Mouse (Mus musculus): Measurements from ENCODE around the gene 4930415O20Rik. TPM values are rescaled to one million over a fixed set of nuclear protein-coding genes. Genes with fewer than 3 reads are reported as not detected.

4930415O20Rik gene
- polyA plus RNA-seq, 1 experiment from 2014 or later, result 0.31 TPM

DNA sequence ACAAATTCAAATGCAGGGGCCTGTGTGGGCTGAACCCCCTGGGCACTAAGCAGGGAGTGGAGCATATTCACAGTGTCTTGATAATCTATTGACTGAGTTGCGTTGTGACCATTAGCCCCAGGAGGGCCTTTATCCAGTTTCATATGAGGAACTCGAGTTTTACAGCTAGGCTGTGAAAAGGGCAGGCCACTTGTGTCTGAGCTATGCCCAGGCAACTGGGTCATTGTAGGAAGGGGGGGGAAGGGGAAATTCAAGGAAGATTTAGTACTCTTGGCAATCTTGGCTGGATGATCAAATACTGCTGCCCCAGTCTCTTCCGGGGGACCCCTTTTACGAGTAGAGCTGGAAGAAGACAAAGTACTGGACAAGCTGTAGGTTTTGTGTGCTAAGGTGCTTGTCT is 27.5 kb upstream of the 4930415O20Rik start:
- Histone ChIP-seq H3K27me3 (replicated peaks; ENCODE audit: insufficient read depth, low read length) (no peaks in the 10 kb centered on the region), H3K9me3 (ENCODE audit: low read length) (no peaks in the 10 kb centered on the region), H3K9ac (replicated peaks; ENCODE audit: low read depth) (no peak overlapping the region), H3K27ac (ENCODE audit: low read length) (no peak overlapping the region), H3K4me3 (ENCODE audit: low read depth, low read length) (no peak overlapping the region), H3K4me2 (replicated peaks; ENCODE audit: low read depth, low read length) (no peak overlapping the region), H3K4me1 (ENCODE audit: insufficient read depth, low read depth, low read length) (no peaks in the 10 kb centered on the region), H3K36me3 (ENCODE audit: insufficient read depth, low read length) (peaks cover 31% of the 10 kb centered on the region)
- no peak for TF ChIP-seq CTCF (IDR thresholded peaks at IDR 0.05)
- TF ChIP-seq EP300 (IDR thresholded peaks at IDR 0.05), result no peak
- WGBS, result 91% methylated on average over 4 of the region's 4 CpGs
- DNase-seq (ENCODE audit: low spot score) (no peak), ATAC-seq (no peak)

DNA sequence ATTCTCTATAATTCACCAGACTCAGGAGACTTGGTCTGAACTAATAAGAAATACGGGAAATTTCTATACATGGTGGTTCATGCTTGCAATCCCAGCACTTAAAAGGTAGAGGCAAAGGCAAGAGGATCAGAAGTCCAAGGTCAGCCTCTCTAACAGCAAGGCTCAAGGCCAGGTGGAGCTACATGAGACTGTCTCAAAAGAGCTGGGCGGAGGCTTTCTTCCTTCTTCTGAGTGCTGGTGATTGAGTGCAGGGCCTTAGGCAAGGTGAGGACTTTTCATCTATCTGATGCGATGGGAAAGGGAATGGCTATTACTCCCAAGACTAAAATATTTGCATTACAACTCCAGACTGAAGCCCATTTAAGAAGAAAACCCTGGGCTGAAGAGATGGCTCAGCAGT is 25.7 kb upstream of the 4930415O20Rik start:
- TF ChIP-seq CTCF (IDR thresholded peaks at IDR 0.05), result no peak
- no peak for TF ChIP-seq EP300 (IDR thresholded peaks at IDR 0.05)
- no peak overlapping the region for H3K4me3 ChIP-seq (ENCODE audit: low read depth, low read length)
- H3K9ac ChIP-seq (replicated peaks; ENCODE audit: low read depth), result no peak overlapping the region
- H3K27ac ChIP-seq (ENCODE audit: low read length), result no peak overlapping the region
- no peaks in the 10 kb centered on the region for H3K4me1 ChIP-seq (ENCODE audit: insufficient read depth, low read depth, low read length)
- 98% methylated on average over 3 of the region's 3 CpGs for WGBS
- H3K9me3 ChIP-seq (ENCODE audit: low read length), result no peaks in the 10 kb centered on the region
- H3K36me3 ChIP-seq (ENCODE audit: insufficient read depth, low read length), result peaks cover 31% of the 10 kb centered on the region
- no peak overlapping the region for H3K4me2 ChIP-seq (replicated peaks; ENCODE audit: low read depth, low read length)
- H3K27me3 ChIP-seq (replicated peaks; ENCODE audit: insufficient read depth, low read length), result no peaks in the 10 kb centered on the region
- ATAC-seq (no peak), DNase-seq (ENCODE audit: low spot score) (no peak)

DNA sequence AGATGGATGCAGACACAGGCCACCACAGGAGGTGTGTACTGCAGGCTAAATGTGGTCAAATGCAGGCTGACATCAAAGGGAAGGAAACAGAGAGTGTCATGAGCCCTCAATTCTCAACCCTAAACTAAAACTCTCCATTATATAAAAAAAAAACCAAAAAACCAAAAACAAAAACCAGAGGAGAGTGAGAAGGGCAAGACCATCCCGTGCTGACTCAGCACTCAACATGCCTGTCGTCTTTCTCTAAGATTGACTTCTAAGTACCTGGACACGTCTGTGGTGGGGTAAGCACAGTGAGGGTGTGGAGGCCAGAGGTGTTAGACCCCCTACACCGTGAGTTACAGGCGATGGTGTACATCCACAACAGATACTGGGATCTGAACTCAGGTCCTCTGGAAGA is 24.0 kb upstream of the 4930415O20Rik start:
- DNase-seq (ENCODE audit: low spot score) (no peak), ATAC-seq (no peak)
- no peaks in the 10 kb centered on the region for H3K9me3 ChIP-seq (ENCODE audit: low read length)
- peaks cover 38% of the 10 kb centered on the region for H3K36me3 ChIP-seq (ENCODE audit: insufficient read depth, low read length)
- H3K4me2 ChIP-seq (replicated peaks; ENCODE audit: low read depth, low read length), result no peak overlapping the region
- TF ChIP-seq EP300 (IDR thresholded peaks at IDR 0.05) (no peak), CTCF (IDR thresholded peaks at IDR 0.05) (no peak)
- no peak overlapping the region for H3K4me3 ChIP-seq (ENCODE audit: low read depth, low read length)
- no peaks in the 10 kb centered on the region for H3K4me1 ChIP-seq (ENCODE audit: insufficient read depth, low read depth, low read length)
- H3K27me3 ChIP-seq (replicated peaks; ENCODE audit: insufficient read depth, low read length), result no peaks in the 10 kb centered on the region
- no peak overlapping the region for H3K27ac ChIP-seq (ENCODE audit: low read length)
- WGBS, result 88% methylated on average over 5 of the region's 5 CpGs
- H3K9ac ChIP-seq (replicated peaks; ENCODE audit: low read depth), result no peak overlapping the region

DNA sequence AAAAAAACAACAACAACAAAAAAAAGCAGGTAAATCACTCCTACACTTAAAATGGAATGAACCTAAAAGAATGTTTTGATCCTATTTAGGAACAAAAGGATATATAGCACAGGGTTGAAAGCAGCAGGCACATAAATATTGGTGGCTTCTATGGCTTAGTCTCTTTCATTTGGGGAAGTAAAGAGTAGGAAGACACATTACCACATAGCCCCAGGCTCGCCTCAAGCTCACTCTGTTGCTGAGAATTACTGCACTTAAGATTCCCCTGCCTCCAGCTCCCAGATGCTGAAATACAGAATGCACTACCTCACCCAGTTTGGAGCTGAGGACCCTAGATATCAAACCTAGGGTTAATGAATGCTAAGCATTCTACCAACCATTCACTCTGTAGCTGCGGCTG is 18.0 kb upstream of the 4930415O20Rik start:
- TF ChIP-seq CTCF (IDR thresholded peaks at IDR 0.05), result no peak
- no peak for TF ChIP-seq EP300 (IDR thresholded peaks at IDR 0.05)
- no peak overlapping the region for H3K4me2 ChIP-seq (replicated peaks; ENCODE audit: low read depth, low read length)
- DNase-seq (ENCODE audit: low spot score), result no peak
- H3K36me3 ChIP-seq (ENCODE audit: insufficient read depth, low read length), result peaks cover 26% of the 10 kb centered on the region; the same call in 1 of the 2 replicates
- no peaks in the 10 kb centered on the region for H3K9me3 ChIP-seq (ENCODE audit: low read length)
- H3K4me3 ChIP-seq (ENCODE audit: low read depth, low read length), result no peak overlapping the region
- WGBS, result 84% methylated on average over 2 of the region's 2 CpGs
- no peak overlapping the region for H3K27ac ChIP-seq (ENCODE audit: low read length)
- no peak for ATAC-seq
- H3K27me3 ChIP-seq (replicated peaks; ENCODE audit: insufficient read depth, low read length), result no peaks in the 10 kb centered on the region
- H3K9ac ChIP-seq (replicated peaks; ENCODE audit: low read depth), result no peak overlapping the region
- H3K4me1 ChIP-seq (ENCODE audit: insufficient read depth, low read depth, low read length), result no peaks in the 10 kb centered on the region

- Histone ChIP-seq H3K4me1 (ENCODE audit: insufficient read depth, low read depth, low read length) (no peaks in the 10 kb centered on the region), H3K27me3 (replicated peaks; ENCODE audit: insufficient read depth, low read length) (no peaks in the 10 kb centered on the region), H3K9me3 (ENCODE audit: low read length) (no peaks in the 10 kb centered on the region), H3K9ac (replicated peaks; ENCODE audit: low read depth) (no peak overlapping the region), H3K4me3 (ENCODE audit: low read depth, low read length) (no peak overlapping the region), H3K4me2 (replicated peaks; ENCODE audit: low read depth, low read length) (no peak overlapping the region), H3K36me3 (ENCODE audit: insufficient read depth, low read length) (peaks cover 27% of the 10 kb centered on the region; the same call in 1 of the 2 replicates), H3K27ac (ENCODE audit: low read length) (no peak overlapping the region)
- DNase-seq (ENCODE audit: low spot score) (no peak), ATAC-seq (no peak)
- TF ChIP-seq EP300 (IDR thresholded peaks at IDR 0.05) (no peak), CTCF (IDR thresholded peaks at IDR 0.05) (no peak)
- 89% methylated on average over 4 of the region's 4 CpGs for WGBS
Measured at GRCm38 (mm10) chr15:98555881-98556280, 14.9 kb upstream of the 4930415O20Rik start.

GRCm38 (mm10) chr15:98557186-98557585 is 13.6 kb upstream of the 4930415O20Rik start:
- Histone ChIP-seq H3K4me3 (ENCODE audit: low read depth, low read length) (no peak overlapping the region), H3K9me3 (ENCODE audit: low read length) (no peaks in the 10 kb centered on the region), H3K27ac (ENCODE audit: low read length) (no peak overlapping the region), H3K4me2 (replicated peaks; ENCODE audit: low read depth, low read length) (no peak overlapping the region), H3K27me3 (replicated peaks; ENCODE audit: insufficient read depth, low read length) (no peaks in the 10 kb centered on the region), H3K36me3 (ENCODE audit: insufficient read depth, low read length) (peaks cover 20% of the 10 kb centered on the region; the same call in 1 of the 2 replicates), H3K9ac (replicated peaks; ENCODE audit: low read depth) (no peak overlapping the region), H3K4me1 (ENCODE audit: insufficient read depth, low read depth, low read length) (no peaks in the 10 kb centered on the region)
- ATAC-seq (no peak), DNase-seq (ENCODE audit: low spot score) (no peak)
- TF ChIP-seq EP300 (IDR thresholded peaks at IDR 0.05) (no peak), CTCF (IDR thresholded peaks at IDR 0.05) (no peak)
- WGBS, result 92% methylated on average over 5 of the region's 5 CpGs

GRCm38 (mm10) chr15:98566973-98567277 is 3.9 kb upstream of the 4930415O20Rik start:
- Histone ChIP-seq H3K27ac (ENCODE audit: low read length) (peak overlapping the region; percentile 99), H3K27me3 (replicated peaks; ENCODE audit: insufficient read depth, low read length) (no peaks in the 10 kb centered on the region), H3K4me1 (ENCODE audit: insufficient read depth, low read depth, low read length) (peaks cover 11% of the 10 kb centered on the region; the same call in 1 of the 2 replicates), H3K9ac (replicated peaks; ENCODE audit: low read depth) (peak overlapping the region; percentile 91), H3K4me2 (replicated peaks; ENCODE audit: low read depth, low read length) (peak overlapping the region; percentile 81), H3K9me3 (ENCODE audit: low read length) (no peaks in the 10 kb centered on the region), H3K36me3 (ENCODE audit: insufficient read depth, low read length) (no peaks in the 10 kb centered on the region), H3K4me3 (ENCODE audit: low read depth, low read length) (peak overlapping the region; percentile 88)
- TF ChIP-seq CTCF (IDR thresholded peaks at IDR 0.05) (no peak), EP300 (IDR thresholded peaks at IDR 0.05) (no peak)
- ATAC-seq (no peak), DNase-seq (ENCODE audit: low spot score) (no peak)
- under 1% methylated on average over 15 of the region's 15 CpGs for whole genome bisulfite sequencing
